Mouse (Mus musculus): ENCODE results near the gene Supt3.
A peak's percentile ranks its signal among the peaks of the same experiment; 100 is the strongest.

Supt3 gene

GRCm38 (mm10) chr17:44963051-44963798 is 186.3 kb downstream of the Supt3 start:
- DNase-seq (ENCODE audit: low read depth, low spot score) = no peak

- no peak for DNase-seq (ENCODE audit: low read depth, low spot score)
These were observed 190.2 kb downstream of the Supt3 start for GRCm38 (mm10) chr17:44967186-44967585.

GRCm38 (mm10) chr17:44970255-44970654 is 193.3 kb downstream of the Supt3 start:
- DNase-seq (ENCODE audit: low read depth, low spot score) = no peak

DNA sequence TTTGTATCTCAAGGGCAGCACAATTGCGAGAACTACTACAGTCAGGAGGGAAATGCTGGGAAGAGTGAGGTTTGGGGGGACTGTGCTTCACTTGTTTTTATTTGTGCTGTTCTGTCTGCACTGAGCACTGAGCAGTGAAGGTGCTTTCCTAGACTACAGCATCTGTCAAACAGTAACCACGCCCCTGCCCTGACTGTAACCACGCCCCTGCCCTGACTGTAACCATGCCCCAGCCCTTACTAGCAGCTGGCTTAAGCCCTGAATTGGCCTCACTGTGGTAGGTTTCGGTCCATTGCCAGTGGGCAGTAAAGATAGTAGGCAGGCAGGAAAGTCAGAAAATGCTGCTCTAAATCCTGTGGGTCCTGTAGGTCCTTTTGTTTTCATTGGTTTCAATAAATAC is 196.5 kb downstream of the Supt3 start:
- peak; percentile 37 for DNase-seq (ENCODE audit: low read depth, low spot score)

GRCm38 (mm10) chr17:44977690-44978089 is 200.7 kb downstream of the Supt3 start:
- no peak for DNase-seq (ENCODE audit: low read depth, low spot score)

- DNase-seq (ENCODE audit: low read depth, low spot score) = no peak
These were observed 211.0 kb downstream of the Supt3 start for GRCm38 (mm10) chr17:44987964-44988363.

DNA sequence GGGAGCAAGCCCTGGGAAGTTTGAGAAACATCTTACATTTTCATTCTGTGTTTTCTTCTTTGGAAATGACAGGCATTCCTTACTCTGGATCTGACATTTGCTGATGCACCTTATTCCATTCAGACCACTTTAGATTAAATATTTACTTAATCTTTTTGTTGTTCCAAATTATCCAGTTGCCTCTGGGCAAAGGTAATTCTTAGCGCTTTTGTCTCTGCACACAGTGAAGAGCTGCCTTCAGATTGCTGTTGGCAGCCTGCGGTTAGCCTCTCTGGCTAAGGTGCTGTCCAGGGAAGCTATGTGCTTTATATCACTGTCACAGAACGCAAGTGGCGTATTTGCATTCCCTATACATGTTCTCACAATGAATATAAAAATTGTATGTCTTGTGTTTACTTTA is 226.4 kb downstream of the Supt3 start:
- DNase-seq (ENCODE audit: low read depth, low spot score) = no peak

DNA sequence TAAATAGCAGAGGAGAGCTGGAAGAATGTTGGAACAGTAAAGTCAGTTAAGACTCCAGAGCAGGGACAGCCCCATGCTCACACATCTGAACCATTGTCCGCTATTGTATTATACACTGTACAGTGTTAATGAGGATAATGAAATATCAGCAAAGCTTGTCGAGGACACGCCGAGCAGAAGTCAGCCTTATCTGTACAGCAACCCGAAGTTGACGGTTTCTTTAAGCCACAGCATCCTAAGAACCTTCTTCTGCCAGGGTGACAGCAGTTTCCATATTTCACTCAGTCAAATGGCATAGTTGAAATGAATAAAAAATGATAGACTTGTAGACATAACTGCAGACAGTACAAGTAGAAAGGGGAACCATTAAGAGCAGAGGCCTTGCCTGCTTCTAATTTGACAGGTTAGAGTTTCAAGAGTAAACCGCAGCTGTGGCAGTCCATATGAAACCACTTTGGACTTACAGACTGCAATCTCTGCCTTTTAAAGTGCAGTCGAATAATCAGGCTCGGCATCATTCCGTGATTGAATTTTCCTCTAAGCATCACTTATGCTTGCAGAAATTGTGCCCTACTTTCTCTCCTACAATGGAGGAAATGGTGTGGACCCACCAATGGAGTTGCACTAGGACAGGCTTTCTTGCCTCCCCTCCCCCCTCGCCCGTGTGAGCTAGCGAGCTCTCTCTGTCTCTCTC is 227.7 kb downstream of the Supt3 start:
- no peak for DNase-seq (ENCODE audit: low read depth, low spot score)

DNA sequence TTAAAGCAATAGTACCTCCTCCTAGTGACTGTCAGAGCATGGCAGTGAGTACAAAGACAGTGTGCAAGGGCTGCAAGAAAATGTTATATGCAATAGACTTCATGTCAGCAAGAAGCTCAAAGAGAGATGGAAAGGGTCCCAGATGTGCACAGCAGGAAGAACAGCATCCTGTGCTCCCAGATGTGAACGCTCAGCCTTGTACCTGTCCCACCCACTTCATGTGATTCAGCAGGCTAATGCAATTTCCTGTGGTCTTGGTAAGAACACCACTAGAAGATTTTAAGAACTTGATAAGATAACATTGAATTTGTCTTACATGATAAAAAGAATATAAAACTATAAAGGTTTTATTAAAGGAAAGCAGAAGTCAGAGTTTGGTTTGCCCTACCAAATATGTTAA is 230.5 kb downstream of the Supt3 start:
- no peak for DNase-seq (ENCODE audit: low read depth, low spot score)

DNA sequence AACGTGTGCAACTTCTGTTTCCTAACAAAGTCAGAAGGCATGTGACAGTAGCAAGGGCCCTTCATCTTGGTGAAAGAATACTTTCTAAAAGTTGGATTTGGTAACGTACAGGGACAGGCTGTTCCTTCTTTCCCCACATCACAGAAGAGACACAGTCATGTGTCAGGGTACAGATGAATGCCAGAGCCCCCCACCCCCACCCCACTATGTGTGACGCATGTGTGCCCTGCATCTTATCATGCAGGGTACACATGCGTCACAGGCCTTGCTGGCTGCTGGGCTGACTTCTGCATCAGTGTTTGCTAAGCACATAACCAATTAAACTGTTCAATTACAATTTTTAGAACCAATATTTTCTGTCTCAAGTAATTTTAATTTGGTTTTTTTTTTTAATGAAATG is 231.7 kb downstream of the Supt3 start:
- no peak for DNase-seq (ENCODE audit: low read depth, low spot score)

GRCm38 (mm10) chr17:45010409-45010808 is 233.5 kb downstream of the Supt3 start:
- no peak for DNase-seq (ENCODE audit: low read depth, low spot score)

DNA sequence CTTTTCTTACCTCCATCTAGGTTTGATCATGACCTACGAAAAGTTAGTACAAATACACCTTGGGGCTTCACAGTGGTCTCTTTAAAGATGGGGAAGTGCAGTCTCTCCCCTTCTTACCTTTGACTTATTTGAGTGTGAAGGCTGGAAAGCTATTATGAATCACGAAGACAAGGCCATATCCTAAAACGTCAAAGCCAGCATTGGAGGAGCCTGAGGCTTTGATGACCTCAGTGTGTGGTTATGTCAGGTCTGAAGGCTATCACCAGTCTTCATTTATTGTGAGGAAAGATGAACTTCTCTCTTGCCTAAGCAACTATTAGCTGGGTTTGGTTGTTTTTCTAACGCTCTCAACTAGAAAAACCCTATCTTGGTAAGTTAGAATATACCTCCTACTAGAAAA is 239.8 kb downstream of the Supt3 start:
- DNase-seq (ENCODE audit: low read depth, low spot score) = no peak

DNA sequence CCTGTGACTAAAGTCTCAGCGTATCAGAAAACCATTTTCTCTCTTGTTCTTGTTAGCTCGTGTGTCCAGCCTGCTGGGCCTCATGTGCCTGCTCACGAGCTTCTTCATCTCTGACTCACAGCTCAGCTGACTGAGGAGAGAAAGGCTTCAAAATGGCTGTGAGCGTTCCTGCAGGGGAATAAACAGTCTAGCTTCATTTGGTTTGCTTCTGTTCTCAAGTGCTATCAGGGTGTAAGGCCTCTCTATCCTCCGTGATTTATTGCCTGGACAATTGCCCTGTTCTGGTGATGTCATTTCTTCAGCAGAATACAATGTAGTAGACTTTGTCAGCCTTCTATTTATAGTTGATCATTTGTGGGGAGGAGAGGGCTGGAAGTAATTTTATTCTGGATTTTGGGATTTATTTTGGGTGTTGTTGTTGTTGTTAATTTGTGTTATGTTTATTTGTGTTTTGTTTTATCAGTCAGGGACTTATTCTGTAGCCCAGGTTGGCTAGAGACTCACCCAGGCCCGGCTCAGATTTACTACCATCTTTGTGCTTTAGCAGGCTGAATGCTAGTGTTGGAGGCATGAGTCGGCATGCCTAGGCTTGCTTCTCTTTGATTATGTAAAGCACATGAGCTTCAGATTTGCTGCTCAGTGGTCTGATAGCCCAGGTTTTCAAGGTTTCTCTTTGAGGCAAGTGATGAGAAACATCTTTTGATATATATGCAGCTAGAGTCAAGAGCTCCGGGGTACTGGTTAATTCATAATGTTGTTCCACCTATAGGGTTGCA is 243.4 kb downstream of the Supt3 start:
- peak; percentile 42 for DNase-seq (ENCODE audit: low read depth, low spot score)

- no peak for DNase-seq (ENCODE audit: low read depth, low spot score)
These were observed 251.5 kb downstream of the Supt3 start for GRCm38 (mm10) chr17:45028441-45028840.

- no peak for DNase-seq (ENCODE audit: low read depth, low spot score)
These were observed 252.2 kb downstream of the Supt3 start for GRCm38 (mm10) chr17:45029106-45029505.

GRCm38 (mm10) chr17:45032209-45032608 is 255.3 kb downstream of the Supt3 start:
- no peak for DNase-seq (ENCODE audit: low read depth, low spot score)

DNA sequence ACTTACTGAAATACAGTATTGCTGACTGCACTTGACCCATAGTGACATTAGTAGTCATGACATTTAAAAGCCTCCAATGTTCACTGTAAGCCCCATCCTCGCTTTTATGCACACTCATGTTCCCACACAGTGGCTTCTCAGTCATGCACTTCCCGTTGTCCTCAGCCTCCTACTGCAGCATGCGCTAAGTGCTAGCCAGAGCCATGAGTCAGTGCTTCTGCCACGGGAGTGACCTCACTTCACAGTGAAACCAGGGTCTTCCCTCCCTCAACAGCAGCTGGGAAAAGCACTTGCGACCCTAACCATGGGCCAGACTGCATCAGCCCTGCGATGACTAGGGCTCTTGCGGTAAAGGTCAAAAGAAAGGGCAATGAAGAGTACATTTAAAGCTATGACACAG is 256.7 kb downstream of the Supt3 start:
- no peak for DNase-seq (ENCODE audit: low read depth, low spot score)

DNA sequence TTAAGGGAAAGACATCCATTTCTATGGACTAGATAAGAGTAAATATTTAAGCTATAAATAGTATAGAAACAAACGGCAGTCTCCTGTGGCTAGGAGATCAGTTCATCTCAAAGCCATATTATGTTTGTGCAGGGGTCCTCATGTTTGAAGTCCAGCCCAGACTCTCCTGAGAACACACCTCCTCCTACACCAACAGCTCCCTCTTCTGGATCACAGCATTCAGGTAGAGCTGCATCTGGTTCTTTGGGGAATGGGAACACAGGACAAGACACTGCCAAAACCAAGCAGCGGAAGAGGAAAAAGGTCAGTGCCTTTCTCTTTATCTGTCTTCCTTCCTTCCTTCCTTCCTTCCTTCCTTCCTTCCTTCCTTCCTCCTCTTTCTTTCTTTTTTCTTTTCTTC is 264.1 kb downstream of the Supt3 start:
- peak; percentile 14 for DNase-seq (ENCODE audit: low read depth, low spot score)

GRCm38 (mm10) chr17:45045804-45046203 is 268.9 kb downstream of the Supt3 start:
- DNase-seq (ENCODE audit: low read depth, low spot score) = peak; percentile 57

GRCm38 (mm10) chr17:45046583-45046982 is 269.6 kb downstream of the Supt3 start:
- no peak for DNase-seq (ENCODE audit: low read depth, low spot score)

- no peak for DNase-seq (ENCODE audit: low read depth, low spot score)
These were observed 270.3 kb downstream of the Supt3 start for GRCm38 (mm10) chr17:45047236-45047635.

DNA sequence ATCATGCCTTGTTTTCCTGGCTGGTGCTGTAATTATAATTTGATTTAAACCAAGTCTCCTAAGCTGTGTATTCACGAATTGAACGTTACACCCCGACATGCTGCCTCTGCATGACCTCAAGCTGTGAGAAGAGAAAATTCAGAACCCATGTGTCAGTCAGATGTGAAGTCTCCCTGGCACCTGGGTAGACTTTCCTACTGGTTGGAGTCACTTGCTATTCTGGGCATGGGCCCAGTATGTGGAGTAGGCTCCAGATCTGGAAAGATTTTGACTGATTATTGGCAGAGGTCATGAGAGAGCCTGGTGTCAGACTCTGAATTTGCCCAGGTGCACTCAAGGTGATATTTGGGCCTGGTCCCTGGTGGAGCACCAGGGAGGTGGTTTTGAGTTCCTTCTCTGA is 275.0 kb downstream of the Supt3 start:
- no peak for DNase-seq (ENCODE audit: low read depth, low spot score)

GRCm38 (mm10) chr17:45053371-45053770 is 276.4 kb downstream of the Supt3 start:
- no peak for DNase-seq (ENCODE audit: low read depth, low spot score)

Measured in ZHBTc4 (cell line).